Mouse (Mus musculus): ENCODE data around the gene Glp2r. TPM values are rescaled to one million over a fixed set of nuclear protein-coding genes. Genes with fewer than 3 reads are reported as not detected.

The Glp2r gene
- polyA plus RNA-seq, 1 experiment from 2014 or later: not detected

- Histone ChIP-seq H3K27ac (no peak overlapping the region), H3K4me3 (replicated peaks) (no peak overlapping the region), H3K9me3 (no peaks in the 10 kb centered on the region), H3K9ac (no peak overlapping the region), H3K27me3 (no peaks in the 10 kb centered on the region; the same call in 1 of the 2 replicates), H3K4me2 (no peak overlapping the region), H3K4me1 (peaks cover 12% of the 10 kb centered on the region), H3K36me3 (replicated peaks) (no peaks in the 10 kb centered on the region)
- WGBS: 92% methylated on average over 9 of the region's 9 CpGs
- no peak for ATAC-seq (ENCODE audit: low FRiP score)
These were observed 117.3 kb downstream of the Glp2r start for GRCm38 (mm10) chr11:67653521-67654090.

- ATAC-seq (ENCODE audit: low FRiP score): no peak
- Histone ChIP-seq H3K36me3 (replicated peaks) (no peaks in the 10 kb centered on the region), H3K4me1 (peaks cover 12% of the 10 kb centered on the region), H3K4me3 (replicated peaks) (no peak overlapping the region), H3K27me3 (no peaks in the 10 kb centered on the region; the same call in 1 of the 2 replicates), H3K27ac (no peak overlapping the region), H3K9ac (no peak overlapping the region), H3K9me3 (no peaks in the 10 kb centered on the region), H3K4me2 (peak overlapping the region; percentile 24; the same call in 1 of the 2 replicates)
- WGBS: 36% methylated on average over 6 of the region's 6 CpGs
These were observed 118.1 kb downstream of the Glp2r start for GRCm38 (mm10) chr11:67652893-67653255.

- H3K4me3 ChIP-seq (replicated peaks): no peak overlapping the region
- peak overlapping the region; percentile 24; the same call in 1 of the 2 replicates for H3K4me2 ChIP-seq
- 15% methylated on average over 14 of the region's 14 CpGs for WGBS
These were observed 118.6 kb downstream of the Glp2r start for GRCm38 (mm10) chr11:67652194-67652892.

GRCm38 (mm10) chr11:67651731-67652130, 119.2 kb downstream of the Glp2r start:
- no peak overlapping the region for H3K4me3 ChIP-seq (replicated peaks)
- no peak for ATAC-seq (ENCODE audit: low FRiP score)
- 86% methylated on average over 6 of the region's 6 CpGs for WGBS

More at GRCm38 (mm10) chr11:67652194-67652892, 118.6 kb downstream of the Glp2r start:
- no peaks in the 10 kb centered on the region; the same call in 1 of the 2 replicates for H3K27me3 ChIP-seq
- H3K9ac ChIP-seq: no peak overlapping the region
- no peaks in the 10 kb centered on the region for H3K36me3 ChIP-seq (replicated peaks)
- no peak overlapping the region for H3K27ac ChIP-seq
- 0 out of 2 replicates have a peak, but pooled peaks have one; percentile 40 for ATAC-seq (ENCODE audit: low FRiP score)
- no peaks in the 10 kb centered on the region for H3K9me3 ChIP-seq
- peaks cover 12% of the 10 kb centered on the region for H3K4me1 ChIP-seq

GRCm38 (mm10) chr11:67649971-67650707, 120.8 kb downstream of the Glp2r start:
- 54% methylated on average over 10 of the region's 10 CpGs for WGBS
- no peak for ATAC-seq (ENCODE audit: low FRiP score)
- H3K4me2 ChIP-seq: no peak overlapping the region

More at GRCm38 (mm10) chr11:67651731-67652130, 119.2 kb downstream of the Glp2r start:
- no peaks in the 10 kb centered on the region; the same call in 1 of the 2 replicates for H3K27me3 ChIP-seq
- H3K9ac ChIP-seq: no peak overlapping the region
- no peaks in the 10 kb centered on the region for H3K9me3 ChIP-seq
- peaks cover 12% of the 10 kb centered on the region for H3K4me1 ChIP-seq
- H3K4me2 ChIP-seq: no peak overlapping the region
- no peak overlapping the region for H3K27ac ChIP-seq
- no peaks in the 10 kb centered on the region for H3K36me3 ChIP-seq (replicated peaks)

GRCm38 (mm10) chr11:67648651-67649407, 122.1 kb downstream of the Glp2r start:
- no peaks in the 10 kb centered on the region for H3K36me3 ChIP-seq (replicated peaks)

More at GRCm38 (mm10) chr11:67649971-67650707, 120.8 kb downstream of the Glp2r start:
- H3K27me3 ChIP-seq: no peaks in the 10 kb centered on the region; the same call in 1 of the 2 replicates
- no peaks in the 10 kb centered on the region for H3K36me3 ChIP-seq (replicated peaks)
- H3K27ac ChIP-seq: no peak overlapping the region
- no peaks in the 10 kb centered on the region for H3K9me3 ChIP-seq
- no peak overlapping the region for H3K4me3 ChIP-seq (replicated peaks)
- peaks cover 12% of the 10 kb centered on the region for H3K4me1 ChIP-seq
- no peak overlapping the region for H3K9ac ChIP-seq

GRCm38 (mm10) chr11:67647745-67648144, 123.2 kb downstream of the Glp2r start:
- ATAC-seq (ENCODE audit: low FRiP score): 0 out of 2 replicates have a peak, but pooled peaks have one; percentile 36
- no peak overlapping the region for H3K9ac ChIP-seq
- peaks cover 6% of the 10 kb centered on the region for H3K4me1 ChIP-seq
- H3K27me3 ChIP-seq: no peaks in the 10 kb centered on the region; the same call in 1 of the 2 replicates
- no peak overlapping the region for H3K4me2 ChIP-seq
- 38% methylated on average over 5 of the region's 5 CpGs for WGBS
- H3K4me3 ChIP-seq (replicated peaks): no peak overlapping the region
- no peaks in the 10 kb centered on the region for H3K9me3 ChIP-seq
- H3K27ac ChIP-seq: no peak overlapping the region
- no peaks in the 10 kb centered on the region for H3K36me3 ChIP-seq (replicated peaks)

More at GRCm38 (mm10) chr11:67648651-67649407, 122.1 kb downstream of the Glp2r start:
- no peaks in the 10 kb centered on the region for H3K9me3 ChIP-seq
- H3K4me3 ChIP-seq (replicated peaks): no peak overlapping the region
- H3K4me2 ChIP-seq: no peak overlapping the region
- WGBS: 80% methylated on average over 11 of the region's 11 CpGs
- no peak overlapping the region for H3K27ac ChIP-seq
- ATAC-seq (ENCODE audit: low FRiP score): no peak
- H3K9ac ChIP-seq: no peak overlapping the region
- peaks cover 12% of the 10 kb centered on the region for H3K4me1 ChIP-seq
- H3K27me3 ChIP-seq: no peaks in the 10 kb centered on the region; the same call in 1 of the 2 replicates

- Histone ChIP-seq H3K9me3 (no peaks in the 10 kb centered on the region), H3K27ac (no peak overlapping the region), H3K4me3 (replicated peaks) (no peak overlapping the region), H3K4me2 (no peak overlapping the region), H3K27me3 (no peaks in the 10 kb centered on the region; the same call in 1 of the 2 replicates), H3K9ac (no peak overlapping the region), H3K36me3 (replicated peaks) (no peaks in the 10 kb centered on the region), H3K4me1 (no peaks in the 10 kb centered on the region)
- WGBS: 89% methylated on average over 6 of the region's 6 CpGs
- ATAC-seq (ENCODE audit: low FRiP score): no peak
These were observed 126.3 kb downstream of the Glp2r start for GRCm38 (mm10) chr11:67644632-67645149.

GRCm38 (mm10) chr11:67643465-67643864, 127.5 kb downstream of the Glp2r start:
- no peak for ATAC-seq (ENCODE audit: low FRiP score)
- no peaks in the 10 kb centered on the region; the same call in 1 of the 2 replicates for H3K27me3 ChIP-seq
- 92% methylated on average over 3 of the region's 3 CpGs for WGBS
- H3K9me3 ChIP-seq: no peaks in the 10 kb centered on the region
- no peaks in the 10 kb centered on the region for H3K4me1 ChIP-seq
- no peak overlapping the region for H3K4me3 ChIP-seq (replicated peaks)
- H3K9ac ChIP-seq: no peak overlapping the region
- no peaks in the 10 kb centered on the region for H3K36me3 ChIP-seq (replicated peaks)
- no peak overlapping the region for H3K4me2 ChIP-seq
- no peak overlapping the region for H3K27ac ChIP-seq

GRCm38 (mm10) chr11:67642835-67643234, 128.1 kb downstream of the Glp2r start:
- Histone ChIP-seq H3K4me1 (no peaks in the 10 kb centered on the region), H3K9ac (no peak overlapping the region), H3K4me3 (replicated peaks) (no peak overlapping the region), H3K9me3 (no peaks in the 10 kb centered on the region), H3K4me2 (no peak overlapping the region), H3K27me3 (no peaks in the 10 kb centered on the region), H3K27ac (no peak overlapping the region), H3K36me3 (replicated peaks) (no peaks in the 10 kb centered on the region)
- no peak for ATAC-seq (ENCODE audit: low FRiP score)
- 84% methylated on average over 5 of the region's 5 CpGs for WGBS

GRCm38 (mm10) chr11:67642421-67642820, 128.5 kb downstream of the Glp2r start:
- no peaks in the 10 kb centered on the region for H3K27me3 ChIP-seq
- no peak overlapping the region for H3K4me2 ChIP-seq
- no peak for ATAC-seq (ENCODE audit: low FRiP score)
- H3K9me3 ChIP-seq: no peaks in the 10 kb centered on the region
- H3K27ac ChIP-seq: no peak overlapping the region
- H3K9ac ChIP-seq: no peak overlapping the region
- no peaks in the 10 kb centered on the region for H3K4me1 ChIP-seq
- H3K4me3 ChIP-seq (replicated peaks): no peak overlapping the region
- WGBS: 93% methylated on average over 8 of the region's 8 CpGs
- H3K36me3 ChIP-seq (replicated peaks): no peaks in the 10 kb centered on the region
